Mouse (Mus musculus): ENCODE measurements around the gene Man2b2.

Gene Man2b2

DNA sequence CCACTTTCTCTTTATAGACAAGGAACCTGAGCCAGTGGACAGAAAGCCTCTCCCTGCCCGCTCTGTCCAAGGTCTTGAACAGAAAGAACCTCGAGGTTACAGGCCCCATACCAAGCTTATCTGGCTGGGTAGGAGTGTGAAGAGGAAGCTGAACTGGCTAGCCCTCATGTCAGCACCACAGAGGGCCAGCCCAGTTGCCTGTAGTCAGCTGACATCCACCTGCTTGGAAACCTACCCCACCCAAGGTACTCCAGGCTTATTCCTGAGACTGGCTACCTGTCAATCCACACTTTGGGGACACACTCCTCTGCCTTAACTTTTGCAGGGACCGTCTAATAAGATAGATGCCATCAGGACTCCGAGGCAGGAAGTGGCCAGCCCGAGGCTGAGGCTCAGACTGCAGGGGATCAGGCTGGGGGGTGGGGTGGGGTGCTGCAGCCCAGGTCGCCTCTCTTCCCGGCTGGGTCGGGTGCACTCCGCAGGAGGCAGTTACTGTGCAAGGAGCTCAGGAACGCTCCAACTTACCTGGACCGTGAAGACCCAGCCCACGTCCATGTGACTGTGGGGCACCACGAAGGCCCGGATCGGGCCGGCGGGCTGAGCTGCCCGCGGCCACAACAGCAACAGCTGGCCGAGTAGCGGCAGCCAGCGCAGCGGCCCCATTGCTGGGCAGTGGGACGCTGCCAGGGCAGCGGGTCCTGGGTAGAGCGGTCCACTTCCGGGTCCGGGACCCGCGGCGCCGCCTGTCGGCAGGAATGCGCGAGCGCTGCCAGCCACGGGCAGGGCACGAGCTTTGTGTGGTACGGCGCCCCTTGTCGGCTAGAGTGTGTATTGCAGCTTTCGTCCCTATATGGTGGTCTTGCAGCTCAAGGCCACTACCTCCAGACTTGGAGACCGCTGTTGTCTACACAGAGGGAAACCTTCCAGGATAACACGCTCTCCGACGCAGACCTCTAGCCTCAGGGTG lies at the start of gene Man2b2:
Man2b2 (minus strand) TSS at position 741 of the 967 bp plus-strand sequence.
- peak; percentile 91 to 96 for DNase-seq

DNA sequence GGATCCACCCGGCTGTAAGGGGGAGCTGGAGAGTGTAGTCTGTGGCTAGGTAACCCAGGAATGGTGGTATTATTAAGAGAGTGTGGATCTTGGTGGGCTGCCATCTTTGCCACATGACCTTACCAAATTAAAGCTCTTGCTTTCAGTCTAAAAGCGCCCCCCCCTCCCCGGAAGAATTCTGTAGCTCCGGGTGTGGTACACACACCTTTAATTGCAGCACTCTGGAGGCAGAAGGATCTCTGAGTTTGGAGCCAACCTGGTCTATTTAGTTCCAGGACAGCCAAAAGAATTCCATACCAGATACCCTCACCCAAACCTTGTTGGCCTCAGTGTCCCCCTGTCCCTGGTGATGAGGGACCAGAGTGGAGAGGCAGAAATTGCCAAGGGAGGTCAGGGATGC lies 48.3 kb upstream of the Man2b2 start:
- DNase-seq = peak; percentile 24 to 31

DNA sequence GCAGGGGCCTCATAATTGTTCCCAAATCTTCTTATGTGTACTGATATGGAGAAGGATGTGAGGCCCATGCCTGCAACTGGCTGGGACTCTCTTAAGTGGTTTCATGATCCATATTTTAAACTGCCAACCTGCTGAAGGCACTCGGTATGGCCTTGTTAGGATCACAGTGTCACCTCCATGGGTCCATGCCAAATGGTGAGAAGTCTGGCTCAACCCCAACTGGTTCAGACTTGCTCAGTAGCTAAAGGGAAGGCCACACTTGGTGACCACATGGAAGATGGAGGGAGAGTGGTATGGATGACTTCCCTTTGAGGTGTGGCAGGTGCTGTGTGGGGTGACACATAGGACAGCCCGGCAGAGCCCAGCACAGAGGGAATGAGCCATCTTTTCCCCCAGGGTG lies 47.2 kb upstream of the Man2b2 start:
- DNase-seq = peak; percentile 67 to 76

DNA sequence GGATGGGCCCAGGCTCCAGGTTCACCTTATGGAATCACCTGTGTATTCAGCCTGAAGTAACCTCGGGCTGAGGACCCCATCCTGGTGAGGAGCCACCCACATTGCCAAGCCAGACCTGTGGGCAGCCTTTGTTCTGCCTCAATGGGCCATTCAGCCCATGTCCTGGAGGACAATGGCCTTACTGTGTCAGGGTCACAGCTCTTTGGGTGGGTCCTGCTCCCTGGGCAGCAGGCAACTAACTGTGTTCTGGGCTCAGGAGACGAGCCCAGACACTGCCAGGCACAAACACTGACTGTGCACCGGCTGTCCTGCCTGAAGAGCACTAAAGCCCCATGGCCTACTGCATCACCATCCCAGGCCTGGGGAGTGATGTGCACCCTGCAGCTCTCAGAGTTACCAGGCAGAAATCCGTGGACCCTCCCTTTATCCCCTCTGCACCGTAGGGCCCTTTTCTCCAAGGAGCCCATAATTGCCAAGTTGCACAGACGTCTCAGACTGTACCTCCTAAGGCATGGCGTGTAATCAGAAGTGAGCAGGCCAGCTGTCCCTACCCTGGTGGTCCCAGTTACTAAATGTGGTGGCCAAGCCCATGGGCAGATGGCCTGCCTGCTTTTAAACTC lies 46.4 kb upstream of the Man2b2 start:
- DNase-seq = peak; percentile 45 to 51

DNA sequence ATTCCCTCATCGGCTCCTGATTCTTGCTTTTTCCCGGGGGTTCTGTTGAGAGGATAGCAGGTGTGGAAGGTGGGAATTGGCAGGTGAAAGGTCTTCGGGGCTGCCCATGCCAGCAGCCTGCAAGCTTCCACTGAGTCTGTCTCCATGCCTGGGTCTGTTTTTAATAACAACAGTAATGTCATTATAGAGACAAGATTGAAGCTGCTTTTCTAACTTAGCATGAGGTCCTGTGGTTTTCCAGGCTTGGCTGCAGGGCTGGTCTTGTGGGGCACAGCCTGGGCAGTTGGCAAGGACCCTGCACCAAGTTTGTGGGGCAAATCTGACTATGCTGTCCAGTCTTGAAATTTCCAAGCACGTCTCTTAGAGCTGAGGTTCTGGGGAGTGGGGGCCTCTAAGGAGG lies 45.5 kb upstream of the Man2b2 start:
- DNase-seq = peak; percentile 49 to 57

DNA sequence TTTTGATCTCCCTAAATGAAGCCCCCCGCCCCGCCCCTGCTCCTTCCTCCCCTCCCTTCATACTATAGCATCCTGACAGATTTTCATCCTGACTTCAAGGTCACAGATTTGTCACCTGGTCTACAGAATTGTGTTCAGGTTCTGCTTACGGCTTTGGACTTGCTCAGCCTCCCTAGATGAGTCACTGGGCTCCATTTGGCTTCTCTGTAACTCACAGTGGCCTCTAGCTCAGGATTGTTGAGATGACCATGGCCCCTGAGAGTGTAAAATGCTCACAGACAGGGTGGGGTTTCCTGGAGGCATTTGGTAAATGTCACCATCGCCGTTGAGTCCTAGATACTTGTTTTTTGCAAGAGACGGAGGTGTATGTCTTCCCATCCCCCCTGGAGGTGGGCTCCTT lies 40.5 kb upstream of the Man2b2 start:
- peak; percentile 27 to 36 for DNase-seq

DNA sequence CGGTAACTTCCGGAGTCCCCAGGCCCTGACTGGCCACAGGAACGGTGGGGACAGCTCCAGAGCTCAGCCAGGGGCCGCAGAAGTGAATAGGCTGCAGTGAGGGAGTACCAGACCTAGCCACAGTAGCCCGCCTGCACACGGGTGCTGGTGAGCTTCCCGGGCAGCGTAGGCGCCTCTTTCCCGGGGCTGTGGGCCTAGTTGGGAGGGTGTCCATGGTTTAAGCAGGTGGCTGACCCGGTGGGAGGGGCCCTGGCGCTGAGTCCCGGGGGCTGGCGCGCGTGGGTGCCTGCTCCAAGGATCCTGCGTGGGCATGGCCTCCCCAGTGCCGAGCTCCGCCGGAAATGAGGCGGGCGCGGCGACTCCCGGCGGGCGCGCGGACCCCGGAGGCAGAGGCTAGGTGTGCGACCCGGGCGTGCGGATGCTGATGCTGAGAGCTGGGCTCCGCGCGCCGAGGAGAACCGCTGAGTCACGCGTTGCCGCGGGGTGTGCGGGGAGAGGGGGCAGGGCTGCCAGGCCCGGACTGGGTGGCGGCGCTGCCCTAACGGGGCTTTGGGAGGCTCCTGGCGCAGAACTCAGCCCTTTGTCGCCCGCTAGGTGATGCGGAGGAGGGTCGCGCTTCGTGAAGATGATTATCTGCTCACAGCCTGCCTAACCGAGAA lies 39.3 kb upstream of the Man2b2 start:
- DNase-seq = peak; percentile 88 to 89

DNA sequence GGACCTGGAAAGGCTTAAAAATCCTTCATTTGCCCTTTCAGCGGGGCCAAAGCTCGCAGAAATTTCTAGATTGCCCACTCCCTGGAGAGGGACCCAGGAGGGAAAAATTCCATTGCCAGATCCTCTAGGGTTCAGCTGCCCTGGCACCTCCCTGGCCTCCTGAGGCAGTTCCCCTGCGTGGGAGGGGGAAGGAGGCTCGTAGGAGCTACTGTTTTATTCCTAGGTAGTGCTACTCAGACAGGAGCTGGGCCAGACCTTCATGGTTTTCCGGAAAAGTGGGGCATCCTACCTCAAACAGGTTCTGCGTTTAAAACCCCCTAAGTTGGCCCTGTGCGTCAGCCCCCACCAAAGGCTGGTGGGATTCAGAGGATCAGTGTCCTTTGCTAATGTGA lies 38.7 kb upstream of the Man2b2 start:
- peak; percentile 77 for DNase-seq

DNA sequence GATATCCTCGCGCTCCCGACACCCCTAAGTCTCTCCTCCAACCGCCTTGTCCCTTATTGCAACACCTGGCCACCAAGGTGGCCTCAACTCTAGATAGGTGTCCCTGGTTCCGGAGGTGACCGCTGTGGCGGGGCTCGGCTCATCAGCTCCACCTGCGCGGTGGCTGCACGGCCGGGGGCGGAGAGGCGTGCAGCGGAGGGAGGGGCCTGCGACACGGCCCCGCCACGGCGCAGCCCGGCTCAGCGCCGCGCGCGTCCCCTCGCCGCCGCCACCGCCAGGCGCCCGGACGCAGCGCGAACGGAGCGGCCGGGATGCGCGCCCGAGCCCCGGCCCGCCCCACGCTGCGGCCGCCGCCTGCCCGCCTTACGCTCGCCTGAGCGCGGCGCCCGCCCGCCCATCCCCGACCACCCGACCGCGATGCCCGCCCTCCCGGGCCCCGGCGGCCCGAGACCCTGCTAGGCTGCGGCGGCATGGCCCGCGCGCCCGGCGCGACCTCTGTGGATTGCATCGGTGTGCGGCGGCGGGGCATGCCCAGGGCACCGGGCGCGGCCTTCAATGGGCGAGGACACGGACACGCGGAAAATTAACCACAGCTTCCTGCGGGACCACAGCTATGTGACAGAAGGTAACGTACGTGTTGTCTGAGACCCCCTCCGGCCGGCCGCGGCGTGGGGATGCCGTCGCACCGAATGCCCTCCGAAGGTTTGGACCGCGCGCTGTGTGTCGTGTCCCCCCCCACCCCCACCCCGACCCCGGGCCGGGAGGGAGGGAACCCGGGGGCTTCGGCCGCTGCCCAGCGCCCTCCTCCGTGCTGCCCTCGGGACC lies 38.0 kb upstream of the Man2b2 start, which contains the start of gene Ppp2r2c:
Ppp2r2c (plus strand) TSS at position 248 of the 825 bp plus-strand sequence.
- peak; percentile 83 to 92 for DNase-seq

DNA sequence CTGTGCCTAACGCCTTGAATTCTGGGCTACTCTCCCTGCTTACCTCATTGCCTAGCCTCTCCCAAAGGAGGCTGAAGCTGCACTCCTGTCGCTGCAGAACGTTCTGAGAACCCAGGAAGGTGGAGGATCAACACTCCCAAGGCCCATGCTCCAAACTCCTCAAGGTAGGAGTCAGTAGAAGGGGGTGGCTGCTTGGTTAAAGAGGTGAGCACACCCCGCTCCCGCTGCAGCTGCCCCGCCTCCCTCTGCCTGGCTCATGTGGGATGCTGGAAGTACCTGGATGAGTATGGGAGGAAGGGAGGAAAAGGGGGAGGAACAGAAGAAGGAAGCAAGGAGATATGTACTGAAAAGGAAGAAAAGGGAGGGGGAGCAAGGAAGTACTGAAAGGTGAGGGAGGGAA lies 37.1 kb upstream of the Man2b2 start:
- DNase-seq = peak; percentile 54 to 68

DNA sequence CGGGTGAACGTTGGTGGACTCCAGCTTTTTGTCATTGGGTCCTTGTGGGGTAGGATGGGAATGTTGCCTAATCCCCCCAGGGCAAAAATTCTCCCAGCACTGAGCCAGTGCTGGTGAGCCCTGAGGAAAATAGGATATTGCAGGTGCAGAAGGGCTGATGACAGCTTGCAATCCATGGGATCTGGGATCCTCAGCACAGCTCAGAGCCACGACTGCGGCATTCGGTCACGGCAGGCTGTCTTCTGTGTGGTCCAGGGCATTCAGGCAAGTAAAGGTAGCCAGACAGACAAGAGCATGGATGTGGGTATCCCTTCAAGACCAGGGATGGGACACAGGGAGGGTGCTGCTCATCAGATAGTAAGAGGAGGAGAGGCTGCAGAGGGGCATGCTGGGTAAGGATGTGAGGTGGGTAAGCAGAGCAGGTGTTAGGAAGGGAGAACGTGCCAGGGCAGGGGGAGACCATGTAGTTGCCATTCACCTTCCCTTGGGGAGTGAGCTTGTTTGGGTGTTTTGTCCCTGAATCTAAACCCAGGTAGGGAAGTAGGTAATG lies 36.3 kb upstream of the Man2b2 start:
- DNase-seq = peak; percentile 35 to 53

DNA sequence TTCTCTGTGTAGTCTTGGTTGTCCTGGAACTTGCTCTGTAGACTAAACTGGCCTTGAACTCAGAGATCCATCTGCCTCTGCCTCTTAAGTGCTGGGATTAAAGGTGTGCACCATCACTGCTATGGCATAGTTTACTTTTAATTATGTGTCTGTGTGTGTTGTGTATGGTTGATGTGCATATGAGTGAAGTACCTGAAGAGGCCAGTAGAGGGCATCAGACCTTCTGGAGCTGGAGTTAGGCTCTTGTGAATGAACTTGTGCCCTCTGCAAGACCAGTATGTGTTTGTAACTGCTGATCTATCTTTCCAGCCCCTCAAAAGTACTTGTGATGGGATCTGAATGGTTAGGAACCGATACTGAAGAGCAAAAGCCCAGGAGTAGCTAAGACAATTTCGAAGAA lies 30.6 kb upstream of the Man2b2 start:
- DNase-seq = peak in 1 of 2 experiments; percentile 48

DNA sequence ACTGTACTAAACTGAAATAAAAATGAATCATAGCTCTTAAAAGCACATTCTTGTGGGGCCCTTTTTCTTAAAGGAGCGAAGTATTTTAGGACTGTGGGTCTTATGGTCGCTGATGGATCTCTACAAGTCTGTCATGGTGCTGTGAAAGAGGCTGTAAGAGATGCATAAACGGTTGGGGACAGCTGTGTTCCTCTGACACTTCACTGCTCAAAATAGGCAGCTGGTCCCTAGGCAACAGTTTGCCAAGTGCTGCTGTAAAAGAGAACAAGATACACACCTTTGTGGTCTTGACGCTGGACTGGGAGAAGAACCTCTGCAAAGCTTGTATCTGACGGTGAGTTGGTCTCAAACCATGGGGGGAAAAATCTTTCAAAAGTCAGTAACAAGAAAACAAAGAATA lies 27.1 kb upstream of the Man2b2 start:
- DNase-seq = no peak

DNA sequence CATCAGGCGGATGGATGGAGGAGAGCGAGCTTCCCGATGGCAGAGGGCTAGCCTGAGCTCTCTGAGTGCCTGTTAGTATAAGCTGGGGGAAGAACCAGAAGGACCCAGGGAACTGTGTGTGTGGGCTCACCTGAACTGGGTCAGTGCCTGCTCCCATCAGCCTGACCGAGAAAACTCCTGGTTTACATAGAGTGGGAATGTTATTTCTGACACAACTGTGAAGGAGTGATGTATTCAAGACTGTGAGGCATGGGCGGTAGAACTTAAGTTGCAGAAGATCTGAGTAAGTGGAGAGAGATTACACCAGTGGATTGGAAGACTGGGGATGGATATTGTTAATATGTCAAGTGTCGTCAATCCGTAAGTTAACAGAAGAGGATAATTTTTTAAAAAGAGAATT lies 26.1 kb upstream of the Man2b2 start:
- no peak for DNase-seq

DNA sequence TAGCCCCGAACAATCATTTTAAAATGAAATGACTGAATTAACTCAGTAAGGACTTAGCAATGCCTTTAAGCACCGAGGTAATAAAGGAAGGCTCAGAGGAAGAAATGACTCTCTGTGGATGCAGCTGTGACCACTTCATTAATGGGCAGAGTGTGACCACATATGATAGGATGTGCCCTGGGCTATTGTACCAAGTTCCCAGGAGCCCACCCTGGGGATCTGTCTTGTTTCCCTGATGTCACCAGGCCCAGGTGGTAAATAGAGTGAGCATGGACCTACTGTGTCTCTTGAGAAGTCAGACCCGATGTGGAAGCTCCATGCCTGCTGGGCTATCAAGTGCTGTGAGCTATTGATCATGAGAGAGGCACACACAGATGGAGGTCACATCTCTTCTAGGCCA lies 24.7 kb upstream of the Man2b2 start:
- no peak for DNase-seq

DNA sequence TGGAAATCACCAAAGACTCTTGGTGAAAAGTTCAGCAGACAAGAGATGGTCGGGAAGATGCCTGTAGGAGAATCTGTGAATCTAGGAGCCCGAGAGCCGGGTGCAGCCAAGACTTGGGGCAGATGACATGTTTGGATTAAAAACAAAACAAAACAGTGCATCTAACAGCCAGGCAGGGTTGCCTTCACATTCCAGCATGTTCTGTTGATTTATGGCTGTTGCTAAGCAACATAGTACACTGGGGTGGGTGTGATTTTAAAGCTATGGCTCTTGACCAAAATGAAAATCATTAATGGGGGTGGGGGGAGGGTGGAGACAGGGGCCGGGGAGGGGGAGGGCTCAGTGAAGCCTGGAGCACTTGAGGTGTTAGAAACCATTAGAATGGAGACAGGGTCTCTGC lies 21.1 kb upstream of the Man2b2 start:
- DNase-seq = no peak

DNA sequence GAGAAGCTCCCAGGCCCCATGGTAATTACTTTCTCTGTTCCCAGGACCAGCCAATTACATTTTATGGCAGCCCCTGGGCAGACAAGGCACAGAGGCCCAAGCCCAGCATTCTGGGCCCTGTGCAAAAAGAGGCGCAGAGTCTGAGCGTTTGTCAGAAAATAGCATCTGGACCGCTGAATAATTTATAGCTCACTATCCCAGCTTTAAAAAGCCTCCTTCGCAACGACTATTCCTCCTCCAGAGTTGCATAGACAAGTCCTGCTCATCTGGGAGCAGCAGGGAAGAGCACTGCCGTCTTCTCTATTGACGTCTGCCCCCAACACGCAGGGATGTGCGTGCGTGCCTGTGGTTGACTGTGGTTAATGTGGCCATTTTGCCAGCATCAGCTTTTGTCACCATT lies 14.0 kb upstream of the Man2b2 start:
- DNase-seq = no peak

DNA sequence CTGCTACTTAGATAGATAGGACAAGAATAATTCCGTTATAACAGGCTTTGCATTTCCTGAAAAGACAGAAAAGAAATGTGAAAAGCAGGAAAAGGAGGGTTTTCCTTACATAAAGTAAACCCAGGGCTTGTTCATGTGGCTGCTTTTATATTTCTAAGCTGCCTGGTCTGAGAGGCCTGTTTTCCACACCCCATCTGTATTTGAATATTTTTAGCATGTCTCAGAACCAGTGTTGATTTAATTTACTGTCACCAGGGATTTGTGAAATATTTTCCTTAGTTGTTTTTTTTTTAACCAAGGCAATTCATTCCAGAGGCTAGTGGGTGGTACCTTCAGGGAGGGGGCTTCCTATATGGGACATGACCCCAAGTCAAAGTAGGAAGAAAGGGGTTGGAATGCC lies 11.2 kb upstream of the Man2b2 start:
- no peak for DNase-seq

DNA sequence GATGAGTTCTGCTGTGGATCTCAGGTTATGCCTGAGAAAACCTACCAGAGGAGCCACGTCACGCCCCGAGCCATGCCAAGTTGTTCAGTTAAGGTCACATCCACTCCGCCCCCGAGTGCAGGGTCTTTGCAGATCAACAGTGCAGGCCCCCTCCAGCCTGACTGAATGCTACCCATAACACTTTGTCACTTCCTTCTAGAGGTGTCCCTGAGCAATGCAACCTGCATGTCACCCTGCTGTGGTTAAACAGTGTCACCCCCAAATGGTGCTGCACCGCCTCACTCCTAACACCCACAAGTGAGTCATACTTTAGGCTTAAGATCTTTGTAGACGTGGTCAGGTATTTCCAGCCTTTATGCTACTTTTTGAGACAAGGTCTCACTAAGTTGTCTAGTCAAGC lies 9.6 kb upstream of the Man2b2 start:
- DNase-seq = no peak

DNA sequence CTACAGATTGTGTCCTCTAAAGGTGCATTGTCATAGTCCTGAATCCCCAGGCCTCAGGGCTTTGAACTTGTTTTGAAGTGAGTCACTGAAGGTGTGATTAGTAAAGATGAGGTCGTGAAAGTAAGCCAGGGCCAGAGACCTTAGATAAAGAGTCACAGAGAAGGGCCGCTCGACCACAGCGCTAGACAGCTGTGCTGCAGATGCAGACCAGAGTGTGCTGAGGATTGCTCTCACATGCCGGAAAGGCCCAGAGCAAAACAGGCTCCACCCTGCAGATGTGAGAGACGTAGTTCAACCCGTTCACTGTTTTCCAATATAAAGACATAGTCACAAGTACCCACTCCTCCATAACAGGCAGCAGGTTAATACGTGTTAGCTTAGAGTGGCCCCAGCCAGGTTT lies 9.1 kb upstream of the Man2b2 start:
- DNase-seq = no peak

DNA sequence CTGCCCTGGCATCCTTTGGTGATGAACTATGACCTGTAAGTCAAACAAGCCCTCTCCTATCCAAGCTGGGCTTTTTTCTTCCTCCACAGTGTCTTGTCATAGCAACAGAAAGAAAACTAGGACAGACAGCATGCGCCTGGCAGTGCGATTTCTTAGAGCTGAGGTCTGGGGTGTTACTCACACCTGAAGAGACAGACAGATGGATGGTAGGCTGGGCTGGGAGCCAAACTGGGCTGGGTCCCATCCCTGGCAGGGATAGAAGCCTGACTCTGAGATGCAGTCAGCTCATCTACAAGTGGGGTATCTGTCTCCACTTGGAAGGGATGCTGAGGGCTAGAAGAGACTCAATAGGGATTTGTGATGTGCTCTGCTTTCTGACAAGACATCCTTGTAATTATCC lies 8.6 kb upstream of the Man2b2 start:
- DNase-seq = peak; percentile 81 to 89

DNA sequence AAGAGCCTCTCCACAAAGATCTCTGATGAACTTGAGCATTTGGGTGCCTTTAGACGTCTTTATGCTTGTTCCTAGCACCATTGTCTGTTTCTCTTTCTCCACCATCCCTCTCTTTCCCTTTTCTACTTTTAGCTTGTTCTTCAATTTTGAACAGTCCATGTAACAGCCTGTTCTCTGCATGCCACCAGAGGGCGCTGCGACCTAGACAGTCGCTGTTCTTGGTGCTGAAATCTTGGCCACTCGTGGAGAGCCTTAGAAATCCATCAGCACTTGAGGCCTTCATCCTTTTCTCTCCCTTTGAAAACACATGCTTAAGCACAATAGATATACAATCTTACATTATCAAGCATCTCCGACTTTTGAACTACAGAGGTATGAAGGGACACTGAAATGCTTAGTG lies 5.5 kb upstream of the Man2b2 start:
- peak; percentile 92 to 94 for DNase-seq

Measured in cerebellum, postnatal 25 days (tissue).